Mouse (Mus musculus) myocyte (in vitro differentiated cells): ENCODE measurements around the gene Tmem33. TPM values are rescaled to one million over a fixed set of nuclear protein-coding genes. Genes with fewer than 3 reads are reported as not detected.

Experiments
- H3K27me3 ChIP-seq: one replicate; pipeline ENCODE4 v1.6.1; 2011; ENCODE audit not compliant: control insufficient read depth, insufficient read depth, insufficient read length
- H3K36me3 ChIP-seq: one replicate; pipeline ENCODE4 v1.6.1; 2011; ENCODE audit not compliant: control insufficient read depth, insufficient read depth
- H3K4me2 ChIP-seq: one replicate; pipeline ENCODE4 v1.6.1; 2011; ENCODE audit warnings: low read depth, control low read depth
- H3K4me3 ChIP-seq: one replicate; pipeline ENCODE4 v1.5.1; 2011; ENCODE audit warnings: mild to moderate bottlenecking, control low read depth, moderate library complexity
- H3K79me2 ChIP-seq: one replicate; pipeline ENCODE4 v1.6.1; 2011; ENCODE audit not compliant: control insufficient read depth, insufficient read depth
- H3ac ChIP-seq: one replicate; pipeline ENCODE4 v1.6.1; 2011; ENCODE audit not compliant: control insufficient read depth, insufficient read length
- CEBPB ChIP-seq: IDR thresholded peaks from 2 replicates; pipeline ENCODE4 v1.6.1; 2011; ENCODE audit warnings: mild to moderate bottlenecking, moderate library complexity; ENCODE audit not compliant: poor library complexity, insufficient read depth, severe bottlenecking
- E2F4 ChIP-seq: IDR thresholded peaks from one replicate; pipeline ENCODE4 v1.6.1; 2011; ENCODE audit warnings: mild to moderate bottlenecking, control low read depth, moderate library complexity; ENCODE audit not compliant: insufficient read depth
- MAX ChIP-seq: IDR thresholded peaks from one replicate; pipeline ENCODE4 v1.6.1; 2011; ENCODE audit warnings: low read depth, mild to moderate bottlenecking, control low read depth
- MYOD1 ChIP-seq, 3 experiments: IDR thresholded peaks; one replicate each; pipeline ENCODE4 v1.6.1; 2011; ENCODE audit warnings: control low read depth in 2 of 3, low read depth in 2 of 3, mild to moderate bottlenecking in 2 of 3, moderate library complexity in 1 of 3; ENCODE audit not compliant: insufficient read length in 2 of 3, control insufficient read depth in 1 of 3
- MYOG ChIP-seq, 3 experiments: IDR thresholded peaks; one replicate each; pipeline ENCODE4 v1.6.1; 2011; ENCODE audit warnings: control low read depth in 2 of 3, low read depth in 2 of 3, mild to moderate bottlenecking in 2 of 3; ENCODE audit not compliant: insufficient read length in 2 of 3, control insufficient read depth in 1 of 3, insufficient read depth in 1 of 3
- POLR2A ChIP-seq: IDR thresholded peaks from one replicate; pipeline ENCODE4 v1.6.1; 2011; ENCODE audit warnings: low read depth, mild to moderate bottlenecking, control low read depth, moderate library complexity; ENCODE audit not compliant: insufficient read length
- POLR2AphosphoS2 ChIP-seq: IDR thresholded peaks from one replicate; pipeline ENCODE4 v1.6.1; 2011; ENCODE audit warnings: low read depth, control low read depth; ENCODE audit not compliant: insufficient read length
- REST ChIP-seq: IDR thresholded peaks from one replicate; pipeline ENCODE4 v1.6.1; 2011; ENCODE audit warnings: mild to moderate bottlenecking, control low read depth, moderate library complexity; ENCODE audit not compliant: insufficient read depth, insufficient read length
- SRF ChIP-seq: IDR thresholded peaks from one replicate; pipeline ENCODE4 v1.6.1; 2011; ENCODE audit warnings: low read depth; ENCODE audit not compliant: control insufficient read depth, insufficient read length
- TCF12 ChIP-seq: IDR thresholded peaks from one replicate; pipeline ENCODE4 v1.6.1; 2011; ENCODE audit warnings: mild to moderate bottlenecking, control low read depth; ENCODE audit not compliant: poor library complexity, insufficient read depth, severe bottlenecking
- TCF3 ChIP-seq: IDR thresholded peaks from one replicate; pipeline ENCODE4 v1.6.1; 2011; ENCODE audit warnings: low read depth, control low read depth; ENCODE audit not compliant: insufficient read length
- USF1 ChIP-seq: IDR thresholded peaks from one replicate; pipeline ENCODE4 v1.6.1; 2011; ENCODE audit warnings: low read depth, mild to moderate bottlenecking, control low read depth, moderate library complexity
- polyA plus RNA-seq: library from polyadenylated mRNA; unstranded; fragments of >200 nt; fragmentation: generic; extraction: Trizol; gene quantifications from one replicate; pipeline ENCODE4 v1.2.1, GENCODE M21; 2012; ENCODE audit warnings: missing spikeins

Tmem33 gene
- polyA plus RNA-seq, 1 experiment, result 42.4 TPM

DNA sequence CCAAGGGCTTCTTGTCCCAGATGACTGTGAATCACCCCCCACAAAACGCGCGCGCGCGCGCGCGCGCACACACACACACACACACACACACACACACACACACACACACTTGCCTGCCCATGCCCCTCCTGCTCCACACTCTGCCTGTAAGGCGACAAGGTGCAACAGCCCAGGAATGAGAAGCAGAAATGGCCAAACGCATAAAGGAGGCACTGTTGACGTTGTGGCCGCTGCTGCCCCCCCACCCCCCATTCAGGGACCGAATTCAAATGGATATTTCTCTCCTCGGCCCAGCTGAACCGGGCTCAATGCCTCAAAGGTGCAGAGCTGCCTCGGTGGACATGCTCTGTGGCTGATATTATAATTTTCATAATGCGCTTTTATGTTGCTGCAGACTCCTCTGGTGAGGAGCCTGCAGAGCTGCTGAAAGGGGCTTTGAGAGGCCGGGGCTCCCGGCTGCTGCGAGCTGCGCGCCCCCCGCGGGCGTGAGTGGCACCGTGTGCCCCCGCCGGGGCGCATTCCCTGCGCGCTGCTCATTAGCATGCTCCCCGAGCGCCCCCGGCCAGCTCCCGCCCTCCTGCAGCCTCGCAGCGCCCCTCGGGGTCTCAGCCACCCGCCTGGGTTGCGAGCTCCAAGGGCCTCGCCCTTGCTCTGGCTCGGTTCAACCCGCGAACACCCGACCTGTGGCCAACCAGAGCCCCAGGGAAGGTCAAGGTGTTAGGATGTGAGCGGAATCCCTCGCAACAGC lies 44.2 kb upstream of the Tmem33 start:
- Histone ChIP-seq H3K36me3 (no peaks in the 10 kb centered on the region), H3K79me2 (no peaks in the 10 kb centered on the region), H3ac (no peak overlapping the region), H3K27me3 (peaks cover 58% of the 10 kb centered on the region), H3K4me2 (no peak overlapping the region), H3K4me3 (no peak overlapping the region)
- TF ChIP-seq POLR2AphosphoS2 (no peak), MYOD1 (IDR thresholded peaks at IDR 0.05; ENCODE audit: control insufficient read depth in 1 of 3, insufficient read length in 2 of 3, low read depth in 2 of 3) (no peak), USF1 (no peak), TCF3 (no peak), TCF12 (no peak), MAX (no peak), MYOG (IDR thresholded peaks at IDR 0.05; ENCODE audit: control insufficient read depth in 1 of 3, insufficient read depth in 1 of 3, insufficient read length in 2 of 3, low read depth in 2 of 3) (no peak), E2F4 (no peak), REST (no peak), CEBPB (no peak), SRF (no peak), POLR2A (no peak)

DNA sequence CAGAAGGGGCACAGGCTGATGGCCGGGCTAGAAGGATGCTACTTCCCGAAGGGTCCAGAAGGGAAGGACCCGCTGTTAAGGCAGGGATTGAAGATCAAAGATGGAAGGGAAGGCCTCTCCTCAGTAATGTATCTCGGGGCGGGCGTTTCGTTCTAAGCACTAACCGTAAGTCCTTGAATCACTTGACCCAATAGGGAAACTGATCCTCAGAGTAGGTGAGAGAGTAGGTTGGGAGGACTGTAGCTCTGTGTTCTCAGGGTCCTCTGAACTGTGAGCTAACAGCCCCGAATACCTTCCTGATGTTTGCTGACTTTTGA lies 43.6 kb upstream of the Tmem33 start:
- H3ac ChIP-seq, result no peak overlapping the region
- H3K27me3 ChIP-seq, result peaks cover 56% of the 10 kb centered on the region
- no peak overlapping the region for H3K4me2 ChIP-seq
- no peaks in the 10 kb centered on the region for H3K36me3 ChIP-seq
- no peaks in the 10 kb centered on the region for H3K79me2 ChIP-seq
- TF ChIP-seq MYOD1 (IDR thresholded peaks at IDR 0.05; ENCODE audit: control insufficient read depth in 1 of 3, insufficient read length in 2 of 3, low read depth in 2 of 3) (no peak), POLR2A (no peak), MYOG (IDR thresholded peaks at IDR 0.05; ENCODE audit: control insufficient read depth in 1 of 3, insufficient read depth in 1 of 3, insufficient read length in 2 of 3, low read depth in 2 of 3) (no peak), SRF (no peak), TCF3 (no peak), MAX (no peak), E2F4 (no peak), REST (no peak), POLR2AphosphoS2 (no peak), TCF12 (no peak), CEBPB (no peak), USF1 (no peak)
- no peak overlapping the region for H3K4me3 ChIP-seq

DNA sequence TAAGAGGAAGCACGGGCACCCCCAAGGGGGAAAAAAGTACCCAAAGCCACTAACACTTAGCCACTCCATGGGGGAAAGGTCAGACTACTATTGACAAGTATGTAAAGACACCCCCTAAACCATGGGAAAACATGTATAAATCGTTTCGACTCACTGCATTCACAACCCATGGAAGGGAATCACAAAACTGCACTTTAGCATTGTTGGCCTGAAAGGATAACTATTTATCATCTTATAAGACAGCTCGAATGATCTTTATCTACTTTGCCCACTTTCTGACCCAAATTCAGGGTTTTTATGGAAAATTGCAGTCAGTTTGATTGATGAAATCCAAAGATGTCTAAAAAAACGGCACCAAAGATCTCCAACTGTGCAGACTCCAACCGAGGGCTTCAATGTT lies 38.5 kb upstream of the Tmem33 start:
- Histone ChIP-seq H3K79me2 (no peaks in the 10 kb centered on the region), H3K36me3 (no peaks in the 10 kb centered on the region), H3ac (no peak overlapping the region), H3K4me3 (no peak overlapping the region), H3K27me3 (peaks cover 20% of the 10 kb centered on the region), H3K4me2 (no peak overlapping the region)
- TF ChIP-seq POLR2A, result no peak
- TF ChIP-seq USF1, result no peak
- no peak for TF ChIP-seq MYOG (IDR thresholded peaks at IDR 0.05; ENCODE audit: control insufficient read depth in 1 of 3, insufficient read depth in 1 of 3, insufficient read length in 2 of 3, low read depth in 2 of 3)
- no peak for TF ChIP-seq TCF3
- no peak for TF ChIP-seq POLR2AphosphoS2
- no peak for TF ChIP-seq CEBPB
- TF ChIP-seq SRF, result no peak
- TF ChIP-seq E2F4, result no peak
- no peak for TF ChIP-seq REST

DNA sequence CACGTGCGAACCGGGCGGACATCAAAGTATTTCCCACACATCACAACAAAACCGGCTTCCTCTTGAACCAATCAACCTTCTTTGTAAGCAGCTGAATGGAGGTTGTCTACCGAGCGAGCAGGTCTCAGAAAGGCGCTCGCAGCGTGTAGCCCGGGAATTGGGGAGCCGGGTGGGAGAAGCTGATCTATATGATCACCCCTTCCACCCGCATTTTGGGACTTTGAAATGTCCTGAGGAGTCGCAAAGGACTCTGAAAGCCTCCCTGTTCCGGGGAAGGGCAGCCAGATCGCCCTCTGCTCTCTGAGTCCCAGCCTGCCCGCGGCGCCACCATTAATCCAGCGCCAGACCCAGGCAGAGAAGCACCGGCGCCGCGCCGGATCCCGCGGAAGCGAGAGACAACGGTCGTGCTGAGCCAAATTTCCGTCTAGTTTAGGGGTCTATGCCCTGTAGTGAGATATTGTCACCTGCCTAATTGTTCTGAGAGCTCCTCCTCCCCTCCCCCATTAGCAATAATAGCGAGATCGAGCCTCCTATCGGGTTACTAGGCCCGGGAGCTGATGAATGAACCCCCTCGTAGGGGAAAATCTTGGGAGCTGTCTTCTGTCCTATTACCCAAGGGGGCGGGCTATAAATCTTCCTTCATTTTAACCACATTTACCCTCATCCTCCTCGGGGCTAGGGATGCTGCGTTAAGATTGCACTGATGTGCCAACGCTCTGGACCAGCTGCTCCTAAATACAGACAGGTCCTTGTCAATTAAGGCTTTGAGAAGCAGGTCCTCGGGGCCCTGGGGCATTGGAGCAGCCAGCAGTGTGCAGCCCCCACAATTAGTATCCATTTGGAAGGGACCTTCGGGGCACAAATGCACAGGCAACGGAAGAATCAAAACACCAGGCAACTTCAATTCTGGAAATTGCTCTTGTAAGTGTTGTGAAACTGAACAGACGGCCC lies 37.6 kb upstream of the Tmem33 start:
- Histone ChIP-seq H3K79me2 (no peaks in the 10 kb centered on the region), H3ac (no peak overlapping the region), H3K27me3 (peaks cover 26% of the 10 kb centered on the region), H3K4me3 (no peak overlapping the region), H3K36me3 (no peaks in the 10 kb centered on the region), H3K4me2 (no peak overlapping the region)
- TF ChIP-seq MAX, result no peak
- TF ChIP-seq MYOD1 (IDR thresholded peaks at IDR 0.05; ENCODE audit: control insufficient read depth in 1 of 3, insufficient read length in 2 of 3, low read depth in 2 of 3), result no peak
